Mouse (Mus musculus) leukemia stem cell, adult 10-12 weeks (primary cell): Measurements from ENCODE around the gene Mettl15. TPM values are rescaled to one million over a fixed set of nuclear protein-coding genes. Genes with fewer than 3 reads are reported as not detected.

ENCODE experiments used
- polyA plus RNA-seq: library from polyadenylated mRNA; stranded (reverse); fragments of >175 nt; gene quantifications from 2 replicates; pipeline ENCODE4 v1.2.3, GENCODE M21; 2012; ENCODE audit warnings: low replicate concordance

Mettl15 gene
- polyA plus RNA-seq = 0.33 and 0.83 TPM in 2 replicates

GRCm38 (mm10) chr2:109280600-109281340 lies at the start of gene Mettl15, which contains the start of gene Kif18a:
Gene Mettl15, minus strand, starts transcription at chr2:109280748.
Gene Kif18a, plus strand, starts transcription at chr2:109280738.

Other genes with a start within 250 kb of the Mettl15 start
- gene Kif18a, start within 50 bp of the Mettl15 start, polyA plus RNA-seq = 0.59 and 2.3 TPM in 2 replicates